Mouse (Mus musculus) intestine, embryonic 15.5 days (tissue): ENCODE results near the gene Cryl1. TPM values are rescaled to one million over a fixed set of nuclear protein-coding genes. Genes with fewer than 3 reads are reported as not detected.

Source experiments
- ATAC-seq: fragments of 200-750 bp; cut with Nextera tagmentation; 2 replicates; pipeline ENCODE4 v1.8.0; 2017; ENCODE audit warnings: moderate TSS enrichment, moderate library complexity
- H3K27ac ChIP-seq: fragments of 300-500 bp; sonication (generic); 2 replicates; pipeline ENCODE4 v1.5.1; 2015; ENCODE audit warnings: mild to moderate bottlenecking, inconsistent platforms
- H3K27me3 ChIP-seq: fragments of 300-500 bp; sonication (generic); replicated peaks from 2 replicates; pipeline ENCODE4 v1.6.1; 2015; ENCODE audit warnings: inconsistent platforms
- H3K36me3 ChIP-seq: fragments of 300-500 bp; sonication (generic); 2 replicates; pipeline ENCODE4 v1.6.1; 2015; ENCODE audit warnings: inconsistent platforms
- H3K4me1 ChIP-seq: fragments of 300-500 bp; sonication (generic); replicated peaks from 2 replicates; pipeline ENCODE4 v1.6.1; 2015; ENCODE audit warnings: inconsistent platforms
- H3K4me2 ChIP-seq: fragments of 300-500 bp; sonication (generic); replicated peaks from 2 replicates; pipeline ENCODE4 v1.6.1; 2015; ENCODE audit warnings: mild to moderate bottlenecking, inconsistent platforms
- H3K4me3 ChIP-seq: fragments of 300-500 bp; sonication (generic); replicated peaks from 2 replicates; pipeline ENCODE4 v1.5.1; 2015; ENCODE audit warnings: inconsistent platforms
- H3K9ac ChIP-seq: fragments of 300-500 bp; sonication (generic); 2 replicates; pipeline ENCODE4 v1.6.1; 2015; ENCODE audit warnings: inconsistent platforms
- H3K9me3 ChIP-seq: fragments of 300-500 bp; sonication (generic); 2 replicates; pipeline ENCODE4 v1.6.1; 2016; ENCODE audit warnings: inconsistent platforms
- WGBS: fragments of 180-500 bp; shearing (Covaris S2); methylation state at CpG from one replicate; pipeline ENCODE4 v1.1.7; 2015; 5-methylcytosine and 5-hydroxymethylcytosine counted together
- polyA plus RNA-seq: library from polyadenylated mRNA; unstranded; fragments of >200 nt; fragmentation: Nextera tagmentation; extraction: Ambion mirVana; gene quantifications from 2 replicates; pipeline ENCODE4 v1.2.1, GENCODE M21; 2015

The Cryl1 gene
- polyA plus RNA-seq, 1 experiment from 2014 or later = 91.6 TPM

- H3K36me3 ChIP-seq = no peaks in the 10 kb centered on the region
- no peaks in the 10 kb centered on the region for H3K27me3 ChIP-seq
- H3K4me2 ChIP-seq = no peak overlapping the region
- H3K4me1 ChIP-seq = no peaks in the 10 kb centered on the region
- H3K9ac ChIP-seq = no peak overlapping the region
- no peak for ATAC-seq
- H3K27ac ChIP-seq = no peak overlapping the region
- 73% methylated on average over 6 of the region's 6 CpGs for WGBS
- no peak overlapping the region for H3K4me3 ChIP-seq
- no peaks in the 10 kb centered on the region for H3K9me3 ChIP-seq
These were observed 55.8 kb downstream of the Cryl1 start for GRCm38 (mm10) chr14:57342316-57343055.

- H3K4me3 ChIP-seq = no peak overlapping the region
- no peak overlapping the region for H3K27ac ChIP-seq
- no peak overlapping the region for H3K9ac ChIP-seq
- no peaks in the 10 kb centered on the region for H3K36me3 ChIP-seq
- ATAC-seq = no peak
- no peaks in the 10 kb centered on the region for H3K9me3 ChIP-seq
- H3K27me3 ChIP-seq = no peaks in the 10 kb centered on the region
- H3K4me2 ChIP-seq = no peak overlapping the region
- H3K4me1 ChIP-seq = no peaks in the 10 kb centered on the region
- WGBS = 49% methylated on average over 6 of the region's 6 CpGs
These were observed 59.7 kb downstream of the Cryl1 start for GRCm38 (mm10) chr14:57338666-57339065.

GRCm38 (mm10) chr14:57334833-57335232, 63.5 kb downstream of the Cryl1 start:
- no peak for ATAC-seq
- Histone ChIP-seq H3K36me3 (no peaks in the 10 kb centered on the region), H3K4me3 (no peak overlapping the region), H3K9ac (no peak overlapping the region), H3K4me2 (no peak overlapping the region), H3K9me3 (no peaks in the 10 kb centered on the region), H3K27ac (no peak overlapping the region), H3K27me3 (no peaks in the 10 kb centered on the region), H3K4me1 (no peaks in the 10 kb centered on the region)
- WGBS = 78% methylated on average over 6 of the region's 6 CpGs

- no peaks in the 10 kb centered on the region for H3K27me3 ChIP-seq
- no peak overlapping the region for H3K27ac ChIP-seq
- H3K4me3 ChIP-seq = no peak overlapping the region
- no peak for ATAC-seq
- H3K4me2 ChIP-seq = no peak overlapping the region
- 85% methylated on average over 8 of the region's 8 CpGs for WGBS
- no peak overlapping the region for H3K9ac ChIP-seq
- no peaks in the 10 kb centered on the region for H3K9me3 ChIP-seq
- no peaks in the 10 kb centered on the region for H3K4me1 ChIP-seq
- H3K36me3 ChIP-seq = no peaks in the 10 kb centered on the region
These were observed 65.8 kb downstream of the Cryl1 start for GRCm38 (mm10) chr14:57332503-57332902.

DNA sequence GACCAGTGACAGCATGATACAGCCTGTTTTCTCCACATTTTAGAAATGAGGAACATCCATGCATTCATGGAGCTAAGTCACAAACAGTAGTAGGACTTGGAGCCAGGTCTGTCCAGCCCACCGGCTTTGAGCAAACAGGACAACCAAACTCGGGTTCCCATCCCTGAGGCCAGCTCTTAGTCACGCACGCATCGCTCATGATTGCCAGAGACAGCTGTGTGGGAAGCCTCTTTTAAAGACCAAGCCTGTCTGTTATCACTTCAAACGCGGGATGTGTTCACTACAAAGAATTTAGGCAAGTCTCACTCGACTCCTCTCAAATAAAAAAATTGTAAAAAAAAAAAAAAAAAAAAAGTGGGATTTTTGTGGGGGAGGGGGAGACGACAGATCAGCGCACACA, 67.2 kb downstream of the Cryl1 start:
- H3K27me3 ChIP-seq = no peaks in the 10 kb centered on the region
- H3K36me3 ChIP-seq = no peaks in the 10 kb centered on the region
- H3K4me1 ChIP-seq = no peaks in the 10 kb centered on the region
- WGBS = 80% methylated on average over 10 of the region's 10 CpGs
- no peak overlapping the region for H3K4me3 ChIP-seq
- ATAC-seq = no peak
- no peak overlapping the region for H3K27ac ChIP-seq
- H3K9ac ChIP-seq = no peak overlapping the region
- H3K9me3 ChIP-seq = no peaks in the 10 kb centered on the region
- H3K4me2 ChIP-seq = no peak overlapping the region

GRCm38 (mm10) chr14:57329600-57329999, 68.7 kb downstream of the Cryl1 start:
- 83% methylated on average over 15 of the region's 15 CpGs for WGBS
- Histone ChIP-seq H3K9me3 (no peaks in the 10 kb centered on the region), H3K4me1 (no peaks in the 10 kb centered on the region), H3K4me3 (no peak overlapping the region), H3K27ac (no peak overlapping the region), H3K27me3 (no peaks in the 10 kb centered on the region), H3K4me2 (no peak overlapping the region), H3K36me3 (no peaks in the 10 kb centered on the region), H3K9ac (no peak overlapping the region)
- no peak for ATAC-seq

DNA sequence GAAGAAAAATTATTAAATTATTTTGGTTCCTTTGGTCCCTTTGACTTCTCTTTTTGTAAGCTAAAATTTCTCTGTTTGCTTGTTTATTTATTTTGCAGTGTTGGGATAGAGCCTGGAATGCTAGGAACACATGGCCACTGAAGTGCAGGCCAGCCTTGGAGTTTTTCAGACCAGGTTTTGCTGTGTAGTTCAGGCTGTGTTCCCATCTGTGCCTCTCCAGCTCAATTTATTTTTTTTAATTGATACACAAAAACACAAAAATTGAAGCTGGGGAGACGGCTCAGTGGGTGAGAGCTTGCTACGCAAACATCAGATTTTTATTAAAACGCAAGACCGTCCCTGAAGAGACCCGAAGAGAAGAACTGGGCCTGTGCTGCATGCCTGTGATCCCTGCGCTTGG, 71.6 kb downstream of the Cryl1 start:
- Histone ChIP-seq H3K4me2 (no peak overlapping the region), H3K9me3 (no peaks in the 10 kb centered on the region), H3K9ac (no peak overlapping the region), H3K4me3 (no peak overlapping the region), H3K36me3 (no peaks in the 10 kb centered on the region), H3K4me1 (no peaks in the 10 kb centered on the region), H3K27ac (no peak overlapping the region), H3K27me3 (no peaks in the 10 kb centered on the region)
- WGBS = 88% methylated on average over 6 of the region's 6 CpGs
- no peak for ATAC-seq

- Histone ChIP-seq H3K4me2 (no peak overlapping the region), H3K9ac (no peak overlapping the region), H3K27ac (no peak overlapping the region), H3K36me3 (no peaks in the 10 kb centered on the region), H3K4me1 (0 out of 2 replicates have a peak, but pooled peaks cover 3% of the 10 kb centered on the region), H3K27me3 (no peaks in the 10 kb centered on the region), H3K4me3 (no peak overlapping the region), H3K9me3 (no peaks in the 10 kb centered on the region)
- WGBS = 84% methylated on average over 1 of the region's 1 CpGs
- ATAC-seq = no peak
These were observed 79.5 kb downstream of the Cryl1 start for GRCm38 (mm10) chr14:57318812-57319211.

- WGBS = 58% methylated on average over 16 of the region's 16 CpGs
- Histone ChIP-seq H3K36me3 (no peaks in the 10 kb centered on the region), H3K4me3 (no peak overlapping the region), H3K9ac (no peak overlapping the region), H3K27me3 (no peaks in the 10 kb centered on the region), H3K4me2 (no peak overlapping the region), H3K4me1 (0 out of 2 replicates have a peak, but pooled peaks cover 3% of the 10 kb centered on the region), H3K27ac (no peak overlapping the region), H3K9me3 (no peaks in the 10 kb centered on the region)
- ATAC-seq = no peak
These were observed 81.4 kb downstream of the Cryl1 start for GRCm38 (mm10) chr14:57316662-57317600.

GRCm38 (mm10) chr14:57315976-57316375, 82.4 kb downstream of the Cryl1 start:
- 0 out of 2 replicates have a peak, but pooled peaks cover 3% of the 10 kb centered on the region for H3K36me3 ChIP-seq
- H3K27ac ChIP-seq = no peak overlapping the region
- no peaks in the 10 kb centered on the region for H3K27me3 ChIP-seq
- 0 out of 2 replicates have a peak, but pooled peaks cover 3% of the 10 kb centered on the region for H3K4me1 ChIP-seq
- no peak for ATAC-seq
- 64% methylated on average over 3 of the region's 3 CpGs for WGBS
- H3K4me3 ChIP-seq = no peak overlapping the region
- no peak overlapping the region for H3K9ac ChIP-seq
- H3K4me2 ChIP-seq = no peak overlapping the region
- no peaks in the 10 kb centered on the region for H3K9me3 ChIP-seq

- no peaks in the 10 kb centered on the region for H3K27me3 ChIP-seq
- 0 out of 2 replicates have a peak, but pooled peaks cover 3% of the 10 kb centered on the region for H3K4me1 ChIP-seq
- no peaks in the 10 kb centered on the region for H3K9me3 ChIP-seq
- no peak overlapping the region for H3K9ac ChIP-seq
- H3K36me3 ChIP-seq = 0 out of 2 replicates have a peak, but pooled peaks cover 3% of the 10 kb centered on the region
- no peak overlapping the region for H3K27ac ChIP-seq
- no peak overlapping the region for H3K4me2 ChIP-seq
- 76% methylated on average over 7 of the region's 7 CpGs for WGBS
- no peak overlapping the region for H3K4me3 ChIP-seq
- ATAC-seq = no peak
These were observed 82.8 kb downstream of the Cryl1 start for GRCm38 (mm10) chr14:57315551-57315950.

DNA sequence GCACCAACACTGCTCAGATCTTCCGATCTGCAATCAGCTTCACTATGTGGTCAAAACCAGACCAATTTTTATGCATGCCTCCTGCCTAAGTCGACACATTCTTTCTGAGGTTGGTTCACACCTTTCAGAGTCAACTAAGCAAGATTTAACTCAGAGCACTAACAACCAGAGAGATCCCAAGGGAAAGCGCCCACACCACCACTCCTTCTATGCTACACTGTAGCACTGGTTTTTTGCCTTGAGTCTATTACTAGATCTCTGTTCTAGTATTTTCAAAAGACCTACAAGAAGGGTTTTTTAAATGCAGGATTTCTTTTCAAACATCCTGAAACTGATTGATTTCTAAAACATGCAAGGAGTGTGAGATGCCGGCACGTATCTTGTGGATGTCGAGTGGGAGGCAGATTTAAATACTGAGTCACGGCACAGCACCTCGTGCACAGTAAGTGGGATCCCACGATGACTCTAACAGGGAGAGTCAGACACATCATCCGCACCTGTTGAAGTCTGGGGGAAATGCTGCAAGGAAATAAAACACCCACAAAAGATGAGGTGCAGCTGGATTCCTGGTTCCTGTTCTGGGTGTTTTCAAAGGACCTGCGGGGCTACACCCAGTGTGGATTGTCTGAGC, 96.6 kb downstream of the Cryl1 start:
- WGBS = 84% methylated on average over 11 of the region's 11 CpGs
- Histone ChIP-seq H3K9me3 (no peaks in the 10 kb centered on the region), H3K9ac (no peak overlapping the region), H3K4me2 (no peak overlapping the region), H3K27me3 (no peaks in the 10 kb centered on the region), H3K4me3 (no peak overlapping the region), H3K27ac (no peak overlapping the region), H3K36me3 (no peaks in the 10 kb centered on the region), H3K4me1 (no peaks in the 10 kb centered on the region)
- ATAC-seq = no peak
